Mouse (Mus musculus) C2C12 (cell line): ENCODE measurements at regions not wholly inside any gene's neighbourhood (a gene's known extent, or its start where the extent isn't known, plus 50 kb on each side); places are given as distances from the start of the nearest gene placed in this dataset.

Experiments used
- H3K27me3 ChIP-seq: one replicate; pipeline ENCODE4 v1.6.1; 2011; ENCODE audit not compliant: control insufficient read depth, insufficient read depth, insufficient read length
- H3K36me3 ChIP-seq: one replicate; pipeline ENCODE4 v1.6.1; 2011; ENCODE audit not compliant: control insufficient read depth, insufficient read depth
- H3K4me3 ChIP-seq: one replicate; pipeline ENCODE4 v1.5.1; 2011; ENCODE audit warnings: mild to moderate bottlenecking, control low read depth; ENCODE audit not compliant: poor library complexity, insufficient read depth, severe bottlenecking
- H3K79me2 ChIP-seq: one replicate; pipeline ENCODE4 v1.6.1; 2011; ENCODE audit not compliant: control insufficient read depth, insufficient read depth
- H3K79me3 ChIP-seq: one replicate; pipeline ENCODE4 v1.6.1; 2011; ENCODE audit warnings: low read depth, control low read depth
- H3ac ChIP-seq: one replicate; pipeline ENCODE3; 2011; ENCODE audit warnings: low read depth; ENCODE audit not compliant: control insufficient read depth, insufficient read length
- CEBPB ChIP-seq: IDR thresholded peaks from one replicate; pipeline ENCODE4 v1.6.1; 2011; ENCODE audit warnings: low read depth, mild to moderate bottlenecking, control low read depth, moderate library complexity
- CTCF ChIP-seq: IDR thresholded peaks from one replicate; pipeline ENCODE4 v1.5.1; 2011; ENCODE audit not compliant: control insufficient read depth, insufficient read depth, insufficient read length
- FOSL1 ChIP-seq: IDR thresholded peaks from one replicate; pipeline ENCODE4 v1.8.0; 2011; ENCODE audit warnings: mild to moderate bottlenecking, low read length; ENCODE audit not compliant: poor library complexity, insufficient read depth, severe bottlenecking
- MAX ChIP-seq: IDR thresholded peaks from one replicate; pipeline ENCODE4 v1.6.1; 2011; ENCODE audit warnings: mild to moderate bottlenecking, control low read depth
- MYOD1 ChIP-seq: IDR thresholded peaks from one replicate; pipeline ENCODE4 v1.6.1; 2011; ENCODE audit warnings: low read depth; ENCODE audit not compliant: control insufficient read depth, insufficient read length
- MYOG ChIP-seq: IDR thresholded peaks from one replicate; pipeline ENCODE4 v1.6.1; 2011; ENCODE audit not compliant: control insufficient read depth, insufficient read length; ENCODE audit errors: extremely low read depth
- USF1 ChIP-seq: IDR thresholded peaks from one replicate; pipeline ENCODE4 v1.6.1; 2011; ENCODE audit warnings: low read depth, mild to moderate bottlenecking, control low read depth, moderate library complexity

GRCm38 (mm10) chr16:55168433-55168832, 129.4 kb downstream of the Zpld1 start:
- Histone ChIP-seq H3K79me3 (no peaks in the 10 kb centered on the region), H3ac (no peak overlapping the region), H3K27me3 (no peaks in the 10 kb centered on the region), H3K36me3 (no peaks in the 10 kb centered on the region), H3K79me2 (no peaks in the 10 kb centered on the region), H3K4me3 (no peak overlapping the region)
- TF ChIP-seq MYOG (no peak), USF1 (no peak), FOSL1 (no peak), CEBPB (no peak), CTCF (no peak), MAX (no peak), MYOD1 (no peak)

- no peaks in the 10 kb centered on the region for H3K27me3 ChIP-seq
- H3K4me3 ChIP-seq = no peak overlapping the region
- no peaks in the 10 kb centered on the region for H3K79me3 ChIP-seq
- TF ChIP-seq MYOG (no peak), MAX (no peak), FOSL1 (no peak), CTCF (no peak)
- no peaks in the 10 kb centered on the region for H3K36me3 ChIP-seq
- H3ac ChIP-seq = no peak overlapping the region
- no peaks in the 10 kb centered on the region for H3K79me2 ChIP-seq
Measured at GRCm38 (mm10) chr16:55166181-55166848, 131.5 kb downstream of the Zpld1 start.

GRCm38 (mm10) chr16:55162926-55163325, 134.9 kb downstream of the Zpld1 start:
- TF ChIP-seq MYOD1 (no peak), MYOG (no peak), USF1 (no peak), FOSL1 (no peak), CTCF (no peak), MAX (no peak), CEBPB (no peak)
- H3K4me3 ChIP-seq = no peak overlapping the region
- H3K79me3 ChIP-seq = no peaks in the 10 kb centered on the region
- no peaks in the 10 kb centered on the region for H3K36me3 ChIP-seq
- H3ac ChIP-seq = no peak overlapping the region
- no peaks in the 10 kb centered on the region for H3K27me3 ChIP-seq
- H3K79me2 ChIP-seq = no peaks in the 10 kb centered on the region

GRCm38 (mm10) chr16:55151726-55152125, 146.1 kb downstream of the Zpld1 start:
- H3ac ChIP-seq = no peak overlapping the region
- TF ChIP-seq MAX (no peak), USF1 (no peak), CEBPB (no peak), MYOG (no peak), MYOD1 (no peak), CTCF (no peak), FOSL1 (no peak)
- H3K36me3 ChIP-seq = no peaks in the 10 kb centered on the region
- H3K27me3 ChIP-seq = no peaks in the 10 kb centered on the region
- no peaks in the 10 kb centered on the region for H3K79me2 ChIP-seq
- no peak overlapping the region for H3K4me3 ChIP-seq
- H3K79me3 ChIP-seq = no peaks in the 10 kb centered on the region

- H3K36me3 ChIP-seq = no peaks in the 10 kb centered on the region
- no peak overlapping the region for H3ac ChIP-seq
- no peaks in the 10 kb centered on the region for H3K27me3 ChIP-seq
- H3K79me3 ChIP-seq = no peaks in the 10 kb centered on the region
- no peaks in the 10 kb centered on the region for H3K79me2 ChIP-seq
- TF ChIP-seq FOSL1 (no peak), CTCF (no peak), CEBPB (no peak), MYOD1 (no peak), MYOG (no peak), USF1 (no peak), MAX (no peak)
- no peak overlapping the region for H3K4me3 ChIP-seq
Measured at GRCm38 (mm10) chr16:55142431-55143173, 155.2 kb downstream of the Zpld1 start.

GRCm38 (mm10) chr16:55134961-55135360, 162.8 kb downstream of the Zpld1 start:
- Histone ChIP-seq H3K27me3 (no peaks in the 10 kb centered on the region), H3K79me2 (no peaks in the 10 kb centered on the region), H3ac (no peak overlapping the region), H3K36me3 (no peaks in the 10 kb centered on the region), H3K4me3 (no peak overlapping the region), H3K79me3 (no peaks in the 10 kb centered on the region)
- TF ChIP-seq MYOD1 (no peak), CTCF (no peak), CEBPB (no peak), MAX (no peak), USF1 (no peak), MYOG (no peak), FOSL1 (no peak)
